Mouse (Mus musculus) heart, adult 2 months (tissue): ENCODE results near the gene Fgfr2.

Experiments
- CTCF ChIP-seq: fragments of 200-600 bp; IDR thresholded peaks from 2 replicates; pipeline ENCODE4 v1.8.1; 2022; ENCODE audit warnings: antibody characterized with exemption, mild to moderate bottlenecking, moderate library complexity
- EP300 ChIP-seq: fragments of 200-500 bp; IDR thresholded peaks from 2 replicates; pipeline ENCODE4 v1.6.1; 2011; ENCODE audit warnings: low read depth, low read length, control low read depth; ENCODE audit not compliant: insufficient read depth
- POLR2A ChIP-seq: fragments of 200-500 bp; IDR thresholded peaks from 2 replicates; pipeline ENCODE4 v1.6.1; 2011; ENCODE audit warnings: mild to moderate bottlenecking, low read depth, low read length, control low read depth; ENCODE audit not compliant: insufficient read depth

DNA sequence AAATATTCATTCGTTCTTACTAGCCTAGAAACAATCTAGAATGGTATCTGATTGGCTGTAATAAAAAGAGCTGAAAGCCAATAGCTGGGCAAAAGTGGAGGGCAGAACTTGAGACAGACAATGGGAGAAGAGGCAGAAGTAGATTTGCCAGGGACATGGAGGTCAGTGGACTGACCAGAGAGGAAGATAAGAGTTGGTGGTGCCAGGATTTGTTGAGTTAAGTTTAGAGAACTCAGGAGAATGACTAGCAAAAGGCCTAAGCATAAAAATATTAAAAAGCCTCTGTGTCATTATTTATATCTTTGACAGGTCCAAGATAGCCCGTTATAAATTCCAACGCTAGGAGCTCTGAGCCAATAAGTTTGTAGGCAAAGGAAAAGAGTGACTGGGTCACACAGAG is 2668.9 kb downstream of the Fgfr2 start:
- TF ChIP-seq CTCF (no peak), EP300 (no peak), POLR2A (no peak)
